Mouse (Mus musculus) neural tube, embryonic 12.5 days (tissue): ENCODE results near the gene Mchr1. TPM values are rescaled to one million over a fixed set of nuclear protein-coding genes. Genes with fewer than 3 reads are reported as not detected.

ENCODE experiments used
- ATAC-seq: fragments of 200-750 bp; cut with Nextera tagmentation; 2 replicates; pipeline ENCODE4 v1.8.0; 2017; ENCODE audit warnings: low read depth, mild to moderate bottlenecking, moderate TSS enrichment, moderate library complexity; ENCODE audit not compliant: low FRiP score
- H3K27ac ChIP-seq: fragments of 300-500 bp; sonication (generic); 2 replicates; pipeline ENCODE4 v1.5.1; 2016
- H3K27me3 ChIP-seq: fragments of 300-500 bp; sonication (generic); replicated peaks from 2 replicates; pipeline ENCODE4 v1.6.1; 2016; ENCODE audit warnings: mild to moderate bottlenecking
- H3K36me3 ChIP-seq: fragments of 300-500 bp; sonication (generic); 2 replicates; pipeline ENCODE4 v1.6.1; 2016; ENCODE audit warnings: mild to moderate bottlenecking
- H3K4me1 ChIP-seq: fragments of 300-500 bp; sonication (generic); 2 replicates; pipeline ENCODE4 v1.6.1; 2016
- H3K4me2 ChIP-seq: fragments of 300-500 bp; sonication (generic); replicated peaks from 2 replicates; pipeline ENCODE4 v1.6.1; 2016; ENCODE audit warnings: mild to moderate bottlenecking
- H3K4me3 ChIP-seq: fragments of 300-500 bp; sonication (generic); 2 replicates; pipeline ENCODE4 v1.5.1; 2016
- H3K9ac ChIP-seq: fragments of 300-500 bp; sonication (generic); 2 replicates; pipeline ENCODE4 v1.6.1; 2016; ENCODE audit warnings: mild to moderate bottlenecking
- H3K9me3 ChIP-seq: fragments of 300-500 bp; sonication (generic); 2 replicates; pipeline ENCODE4 v1.6.1; 2016; ENCODE audit warnings: mild to moderate bottlenecking
- WGBS: fragments of 180-500 bp; shearing (Covaris S2); methylation state at CpG from one replicate; pipeline ENCODE4 v1.1.7; 2016; 5-methylcytosine and 5-hydroxymethylcytosine counted together
- polyA plus RNA-seq: library from polyadenylated mRNA; unstranded; fragments of >200 nt; fragmentation: Nextera tagmentation; extraction: Ambion mirVana; gene quantifications from 2 replicates; pipeline ENCODE4 v1.2.1, GENCODE M21; 2016

Mchr1 gene
- 1.1 and 1.3 TPM in 2 replicates for polyA plus RNA-seq

GRCm38 (mm10) chr15:81235086-81235920 lies at the start of gene Mchr1:
Gene Mchr1 (plus strand): TSS chr15:81235499.
- ATAC-seq: peak; percentile 79
- Histone ChIP-seq H3K4me2 (peak within 1 kb of the TSS; percentile 77), H3K4me3 (peak within 1 kb of the TSS; percentile 34), H3K27me3 (peaks cover 9% of the 10 kb centered on the region), H3K27ac (no peak within 1 kb of the TSS), H3K9ac (peak within 1 kb of the TSS; percentile 40), H3K36me3 (no peaks in the 10 kb centered on the region), H3K4me1 (peaks cover 16% of the 10 kb centered on the region; the same call in 1 of the 2 replicates), H3K9me3 (no peaks in the 10 kb centered on the region)
- under 1% methylated on average over 25 of the region's 25 CpGs for WGBS

- 96% methylated on average over 2 of the region's 2 CpGs for WGBS
- H3K9me3 ChIP-seq: no peaks in the 10 kb centered on the region
- H3K4me1 ChIP-seq: peaks cover 13% of the 10 kb centered on the region
- H3K27ac ChIP-seq: no peak overlapping the region
- H3K4me3 ChIP-seq: no peak overlapping the region
- peak overlapping the region; percentile 81 for H3K4me2 ChIP-seq
- no peaks in the 10 kb centered on the region for H3K36me3 ChIP-seq
- H3K27me3 ChIP-seq: no peaks in the 10 kb centered on the region
- no peak overlapping the region for H3K9ac ChIP-seq
- no peak for ATAC-seq
Observed at GRCm38 (mm10) chr15:81189061-81189460, 46.2 kb upstream of the Mchr1 start.

GRCm38 (mm10) chr15:81190011-81190629 lies 45.2 kb upstream of the Mchr1 start:
- ATAC-seq: peak; percentile 80
- Histone ChIP-seq H3K27ac (no peak overlapping the region), H3K36me3 (no peaks in the 10 kb centered on the region), H3K27me3 (no peaks in the 10 kb centered on the region), H3K4me2 (peak overlapping the region; percentile 81), H3K9ac (peak overlapping the region; percentile 90), H3K4me1 (peaks cover 13% of the 10 kb centered on the region), H3K4me3 (peak overlapping the region; percentile 89), H3K9me3 (no peaks in the 10 kb centered on the region)
- under 1% methylated on average over 42 of the region's 46 CpGs for WGBS

- Histone ChIP-seq H3K27ac (no peak within 1 kb of the TSS), H3K36me3 (no peaks in the 10 kb centered on the region), H3K9ac (peak within 1 kb of the TSS; percentile 90), H3K4me2 (peak within 1 kb of the TSS; percentile 81), H3K9me3 (no peaks in the 10 kb centered on the region), H3K4me3 (peak within 1 kb of the TSS; percentile 89), H3K27me3 (no peaks in the 10 kb centered on the region), H3K4me1 (peaks cover 13% of the 10 kb centered on the region)
- peak; percentile 99 for ATAC-seq
- under 1% methylated on average over 48 of the region's 48 CpGs for WGBS
Observed at GRCm38 (mm10) chr15:81190630-81191178, 44.6 kb upstream of the Mchr1 start, which contains the start of gene Mrtfa. Gene Mrtfa (minus strand): TSS chr15:81190757.

GRCm38 (mm10) chr15:81191303-81191702 lies 44.0 kb upstream of the Mchr1 start:
- no peak overlapping the region for H3K27ac ChIP-seq
- no peak for ATAC-seq
- H3K27me3 ChIP-seq: no peaks in the 10 kb centered on the region
- H3K36me3 ChIP-seq: no peaks in the 10 kb centered on the region
- H3K4me3 ChIP-seq: peak overlapping the region; percentile 39
- peak overlapping the region; percentile 81 for H3K4me2 ChIP-seq
- H3K9me3 ChIP-seq: no peaks in the 10 kb centered on the region
- H3K4me1 ChIP-seq: peaks cover 13% of the 10 kb centered on the region
- peak overlapping the region; percentile 90 for H3K9ac ChIP-seq
- WGBS: 34% methylated on average over 9 of the region's 9 CpGs

GRCm38 (mm10) chr15:81192316-81192715 lies 43.0 kb upstream of the Mchr1 start:
- Histone ChIP-seq H3K4me2 (no peak overlapping the region), H3K27me3 (no peaks in the 10 kb centered on the region), H3K9me3 (no peaks in the 10 kb centered on the region), H3K9ac (no peak overlapping the region), H3K27ac (no peak overlapping the region), H3K4me1 (peaks cover 13% of the 10 kb centered on the region), H3K4me3 (no peak overlapping the region), H3K36me3 (no peaks in the 10 kb centered on the region)
- ATAC-seq: no peak
- 85% methylated on average over 5 of the region's 5 CpGs for WGBS

GRCm38 (mm10) chr15:81192858-81193257 lies 42.4 kb upstream of the Mchr1 start:
- Histone ChIP-seq H3K4me2 (no peak overlapping the region), H3K9me3 (no peaks in the 10 kb centered on the region), H3K36me3 (no peaks in the 10 kb centered on the region), H3K4me3 (no peak overlapping the region), H3K4me1 (peaks cover 13% of the 10 kb centered on the region), H3K9ac (no peak overlapping the region), H3K27ac (no peak overlapping the region), H3K27me3 (no peaks in the 10 kb centered on the region)
- WGBS: 94% methylated on average over 8 of the region's 8 CpGs
- ATAC-seq: no peak

GRCm38 (mm10) chr15:81194791-81195190 lies 40.5 kb upstream of the Mchr1 start:
- 87% methylated on average over 6 of the region's 6 CpGs for WGBS
- Histone ChIP-seq H3K36me3 (no peaks in the 10 kb centered on the region), H3K27ac (no peak overlapping the region), H3K27me3 (no peaks in the 10 kb centered on the region), H3K9ac (no peak overlapping the region), H3K4me3 (no peak overlapping the region), H3K4me2 (no peak overlapping the region), H3K9me3 (no peaks in the 10 kb centered on the region), H3K4me1 (0 out of 2 replicates have a peak, but pooled peaks cover 1% of the 10 kb centered on the region)
- ATAC-seq: no peak

GRCm38 (mm10) chr15:81195447-81195846 lies 39.9 kb upstream of the Mchr1 start:
- no peak overlapping the region for H3K9ac ChIP-seq
- H3K27ac ChIP-seq: no peak overlapping the region
- H3K9me3 ChIP-seq: no peaks in the 10 kb centered on the region
- 56% methylated on average over 4 of the region's 4 CpGs for WGBS
- no peak overlapping the region for H3K4me2 ChIP-seq
- ATAC-seq: no peak
- no peaks in the 10 kb centered on the region for H3K27me3 ChIP-seq
- H3K4me3 ChIP-seq: no peak overlapping the region
- no peaks in the 10 kb centered on the region for H3K36me3 ChIP-seq
- no peaks in the 10 kb centered on the region for H3K4me1 ChIP-seq

- no peak for ATAC-seq
- WGBS: 94% methylated on average over 10 of the region's 10 CpGs
Observed at GRCm38 (mm10) chr15:81197197-81197596, 38.1 kb upstream of the Mchr1 start.

GRCm38 (mm10) chr15:81198447-81198846 lies 36.9 kb upstream of the Mchr1 start:
- no peak overlapping the region for H3K4me3 ChIP-seq
- H3K27ac ChIP-seq: no peak overlapping the region
- 94% methylated on average over 5 of the region's 5 CpGs for WGBS
- no peak for ATAC-seq
- H3K9me3 ChIP-seq: no peaks in the 10 kb centered on the region
- no peaks in the 10 kb centered on the region for H3K36me3 ChIP-seq
- no peak overlapping the region for H3K4me2 ChIP-seq
- no peaks in the 10 kb centered on the region for H3K4me1 ChIP-seq
- H3K27me3 ChIP-seq: no peaks in the 10 kb centered on the region
- no peak overlapping the region for H3K9ac ChIP-seq

More at GRCm38 (mm10) chr15:81197197-81197596, 38.1 kb upstream of the Mchr1 start:
- Histone ChIP-seq H3K36me3 (no peaks in the 10 kb centered on the region), H3K9me3 (no peaks in the 10 kb centered on the region), H3K27me3 (no peaks in the 10 kb centered on the region), H3K4me1 (no peaks in the 10 kb centered on the region), H3K9ac (no peak overlapping the region), H3K4me2 (no peak overlapping the region), H3K4me3 (no peak overlapping the region), H3K27ac (no peak overlapping the region)

GRCm38 (mm10) chr15:81199372-81199959 lies 35.8 kb upstream of the Mchr1 start:
- Histone ChIP-seq H3K27ac (no peak overlapping the region), H3K36me3 (no peaks in the 10 kb centered on the region), H3K4me2 (no peak overlapping the region), H3K4me3 (no peak overlapping the region), H3K9ac (no peak overlapping the region), H3K4me1 (no peaks in the 10 kb centered on the region), H3K9me3 (no peaks in the 10 kb centered on the region), H3K27me3 (no peaks in the 10 kb centered on the region)
- no peak for ATAC-seq
- WGBS: 25% methylated on average over 4 of the region's 4 CpGs
